Mouse (Mus musculus) layer of hippocampus, adult 2 months (tissue): ENCODE measurements around the gene Hdhd3. TPM values are rescaled to one million over a fixed set of nuclear protein-coding genes. Genes with fewer than 3 reads are reported as not detected.
"Not testable (repeated sequence)": the region's sequence is repeated elsewhere in the genome, so short reads cannot be mapped to it uniquely, and the experiment has no call there.

Experiments used
- DNase-seq, 2 experiments: peaks; one replicate each; pipeline ENCODE4 v3.0.0; 2022; ENCODE audit warnings: low spot score in 2 of 2
- H3K27ac ChIP-seq: fragments of 200-600 bp; 2 replicates; pipeline ENCODE4 v1.8.1; 2022
- H3K4me3 ChIP-seq: fragments of 200-600 bp; 2 replicates; pipeline ENCODE4 v1.8.1; 2022; ENCODE audit warnings: mild to moderate bottlenecking
- CTCF ChIP-seq: fragments of 200-600 bp; conservative IDR thresholded peaks from 2 replicates; pipeline ENCODE4 v1.8.1; 2022; ENCODE audit warnings: antibody characterized with exemption, mild to moderate bottlenecking, moderate library complexity
- total RNA-seq, 2 experiments: library from RNA; stranded (reverse); gene quantifications; 2 replicates each; pipeline ENCODE4 v1.2.3; 2021

The Hdhd3 gene
- total RNA-seq, 2 experiments from 2014 or later = 7.9 to 11.1 TPM

DNA sequence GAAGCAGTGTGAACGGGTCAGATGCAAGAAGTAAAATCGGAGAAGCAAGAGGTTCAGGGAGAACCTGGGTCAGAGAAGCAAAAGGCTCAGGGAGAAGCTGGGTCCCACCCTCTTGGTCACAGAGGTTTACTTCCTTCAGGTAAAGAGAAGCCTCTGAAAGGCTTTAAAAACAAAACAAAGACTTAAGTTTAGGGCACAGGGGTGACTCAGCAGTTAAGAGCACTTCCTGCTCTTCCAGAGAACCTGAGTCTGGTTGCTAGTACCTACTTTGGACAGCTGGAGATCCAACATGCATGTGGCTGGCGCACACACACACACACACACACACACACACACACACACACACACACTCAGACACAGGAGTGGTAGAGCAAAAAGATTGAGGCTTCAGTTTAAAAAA lies 18.3 kb downstream of the Hdhd3 start:
- H3K4me3 ChIP-seq = no peak overlapping the region
- TF ChIP-seq CTCF = no peak
- no peak overlapping the region for H3K27ac ChIP-seq
- DNase-seq = no peak

DNA sequence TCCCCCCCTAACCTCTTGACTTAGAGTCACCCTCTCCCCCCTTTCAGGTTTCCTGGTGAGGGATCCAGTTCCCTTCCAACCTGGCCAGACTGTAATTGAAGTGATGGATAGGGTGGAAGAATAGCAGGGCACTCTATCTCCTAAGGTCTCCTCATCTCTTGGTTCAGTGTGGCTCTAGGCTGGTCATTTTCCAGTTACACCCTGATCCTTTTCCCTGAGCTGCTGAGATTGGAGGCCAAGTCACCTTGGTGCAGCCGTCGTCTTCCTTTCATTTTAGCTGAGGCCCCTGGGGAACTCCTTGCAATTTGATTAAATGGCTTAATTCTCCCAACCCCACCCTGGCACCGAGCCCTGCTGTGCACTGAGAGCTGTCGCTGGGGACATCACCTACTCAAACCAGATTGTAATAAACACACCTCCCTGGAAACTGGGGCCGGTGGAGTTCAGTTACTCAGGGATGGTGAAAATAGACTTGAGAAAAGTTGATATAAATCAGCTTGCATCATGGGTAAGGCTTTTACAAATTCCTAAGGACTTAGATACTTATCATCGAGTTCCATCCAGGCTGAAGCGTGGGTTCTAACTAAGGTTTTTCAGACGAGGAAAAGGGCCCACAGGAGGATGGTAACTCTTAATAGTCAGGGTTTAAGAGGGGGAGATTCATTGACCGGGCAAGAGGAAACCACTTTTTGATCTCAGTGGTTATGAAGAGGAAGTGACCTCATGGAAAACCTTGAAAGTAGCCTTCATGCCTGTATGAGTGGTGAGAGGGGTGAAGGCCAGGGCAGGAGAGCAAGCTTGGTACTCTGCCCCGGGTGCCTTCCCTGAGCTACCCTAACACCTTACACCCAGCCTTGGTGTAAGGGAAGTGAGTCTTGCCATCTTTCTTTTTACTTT lies 22.3 kb downstream of the Hdhd3 start:
- Histone ChIP-seq H3K4me3 (no peak overlapping the region), H3K27ac (no peak overlapping the region)
- DNase-seq = no peak
- no peak for TF ChIP-seq CTCF

DNA sequence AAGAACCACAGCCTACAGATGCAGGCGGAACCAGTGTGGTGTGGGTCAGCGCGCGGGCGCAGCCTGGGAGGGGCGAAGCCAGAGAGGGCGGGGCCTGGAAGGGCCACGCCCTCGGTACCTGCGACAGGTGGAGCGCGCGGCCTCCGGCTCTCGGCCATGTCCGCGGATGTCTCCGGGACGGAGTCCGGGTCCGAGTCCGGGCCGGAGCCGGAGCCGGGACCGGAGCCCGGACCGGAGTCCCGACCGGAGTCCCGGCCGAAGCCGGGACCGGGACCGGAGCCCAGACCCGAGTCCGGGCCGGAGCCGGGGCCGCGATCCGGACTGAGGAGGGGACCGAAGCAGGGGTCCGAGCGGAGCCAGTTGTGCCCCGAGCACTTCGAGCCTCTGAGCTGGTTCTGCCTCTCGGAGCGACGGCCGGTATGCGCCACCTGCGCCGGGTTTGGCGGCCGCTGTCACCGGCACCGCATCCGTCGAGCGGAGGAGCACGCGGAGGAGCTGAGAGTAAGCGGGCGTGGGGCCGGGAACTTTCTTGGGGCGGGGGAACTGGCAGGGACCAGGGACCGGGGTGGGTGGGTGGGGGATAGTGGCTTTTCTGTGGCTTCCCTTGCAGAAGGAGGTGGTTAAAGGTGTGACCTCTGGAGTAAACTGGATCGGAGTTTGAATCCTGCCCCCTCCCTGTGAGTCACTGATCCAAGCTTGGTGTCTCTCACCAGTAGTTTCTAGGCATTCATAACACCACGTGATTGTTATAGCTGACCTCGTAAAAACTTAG lies 23.1 kb downstream of the Hdhd3 start, which contains the start of gene Bspry:
Gene Bspry, plus strand, starts transcription at position 117 of the 772 bp plus-strand sequence.
- no peak for TF ChIP-seq CTCF
- Histone ChIP-seq H3K27ac (no peak within 1 kb of the TSS), H3K4me3 (peak within 1 kb of the TSS; percentile 55)
- DNase-seq = no peak

DNA sequence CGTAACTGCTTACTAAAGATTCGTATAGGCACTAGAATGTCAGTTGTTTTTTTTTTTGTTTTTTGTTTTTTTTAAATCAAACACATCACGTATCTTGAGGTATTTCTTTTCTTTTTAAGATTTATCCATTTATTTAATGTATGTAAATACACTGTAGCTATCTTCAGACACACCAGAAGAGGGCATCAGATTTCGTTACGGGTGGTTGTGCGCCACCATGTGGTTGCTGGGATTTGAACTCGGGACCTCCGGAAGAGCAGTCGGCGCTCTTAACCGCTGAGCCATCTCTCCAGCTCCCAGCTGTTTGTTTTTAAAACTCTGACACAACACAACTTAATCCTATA lies 23.7 kb downstream of the Hdhd3 start:
- TF ChIP-seq CTCF = peak; percentile 74
- DNase-seq = not testable (repeated sequence)

DNA sequence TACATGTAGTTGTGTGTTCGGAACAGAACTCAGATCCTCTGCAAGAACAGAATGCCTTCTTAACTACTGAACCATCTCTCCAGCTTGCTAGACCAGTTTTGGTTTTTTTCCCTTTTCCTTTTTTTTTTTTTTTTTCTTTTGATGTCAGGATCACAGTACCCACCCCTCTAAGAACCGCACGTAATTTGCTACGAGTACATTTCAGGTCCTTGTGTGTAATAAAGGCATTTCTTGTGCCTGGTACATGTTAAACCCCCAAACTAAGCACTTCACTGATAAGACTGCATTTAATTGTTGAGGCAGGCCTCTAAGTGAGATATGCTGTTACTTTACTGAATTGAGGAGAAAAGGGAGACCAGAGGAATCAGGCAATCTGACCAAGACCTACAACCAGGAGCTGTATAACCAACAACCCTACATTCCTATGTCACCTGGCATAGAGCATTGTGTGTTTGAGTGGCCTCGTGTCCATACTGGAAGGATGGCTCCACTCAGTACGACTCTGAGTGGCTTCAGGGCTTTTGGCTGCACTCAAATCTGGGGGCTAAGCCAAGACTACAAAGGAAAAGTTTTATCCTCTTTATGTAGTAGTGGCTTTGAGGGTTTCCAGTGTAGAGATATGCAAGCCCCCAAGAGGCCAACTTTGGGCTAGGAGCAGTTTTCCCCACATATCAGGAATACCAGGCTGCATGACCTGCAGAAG lies 25.6 kb downstream of the Hdhd3 start:
- TF ChIP-seq CTCF = no peak
- Histone ChIP-seq H3K27ac (no peak overlapping the region), H3K4me3 (no peak overlapping the region)
- DNase-seq = no peak

More for the DNA sequence above, 23.7 kb downstream of the Hdhd3 start:
- peak overlapping the region; percentile 55 for H3K4me3 ChIP-seq
- H3K27ac ChIP-seq = not testable (repeated sequence)

DNA sequence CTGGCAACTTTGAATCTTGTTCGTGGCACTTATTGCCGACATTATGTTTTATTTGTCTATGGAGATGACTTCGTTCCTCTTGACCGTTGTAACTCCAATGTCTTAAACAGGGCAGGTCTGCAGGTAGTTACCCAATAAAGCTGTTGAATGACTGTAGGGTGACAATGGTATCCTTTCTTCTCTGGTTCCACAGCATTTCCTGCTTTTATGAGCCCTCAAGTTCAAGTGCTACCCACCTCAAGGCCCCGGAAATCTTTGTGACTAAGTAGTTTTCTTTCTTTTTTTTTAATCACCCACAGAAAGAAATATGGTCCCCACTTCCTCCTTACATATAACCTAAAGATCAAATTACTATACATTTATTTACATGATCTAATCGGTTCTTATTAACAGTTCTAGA lies 27.5 kb downstream of the Hdhd3 start:
- no peak for DNase-seq
- no peak overlapping the region for H3K4me3 ChIP-seq
- H3K27ac ChIP-seq = no peak overlapping the region
- TF ChIP-seq CTCF = no peak

DNA sequence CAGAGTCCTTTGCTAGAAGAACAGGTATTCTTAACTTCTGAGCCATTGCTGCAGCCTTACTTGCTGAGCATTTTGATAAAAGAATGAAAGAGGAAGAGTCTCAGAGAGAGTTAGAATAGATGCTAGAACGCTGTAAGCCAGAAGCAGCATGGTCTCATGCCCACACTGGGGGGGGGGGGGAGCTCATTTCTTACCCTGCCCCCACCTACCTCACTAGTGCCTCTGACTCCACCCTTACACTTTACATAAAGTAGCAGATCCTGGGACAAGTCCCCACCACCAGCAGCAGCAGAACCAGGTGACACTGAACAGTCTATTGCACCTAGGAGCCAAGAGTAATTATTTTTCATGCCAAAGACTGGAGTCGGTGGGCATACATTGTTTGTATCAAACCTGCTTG lies 28.1 kb downstream of the Hdhd3 start:
- no peak for DNase-seq
- no peak for TF ChIP-seq CTCF

DNA sequence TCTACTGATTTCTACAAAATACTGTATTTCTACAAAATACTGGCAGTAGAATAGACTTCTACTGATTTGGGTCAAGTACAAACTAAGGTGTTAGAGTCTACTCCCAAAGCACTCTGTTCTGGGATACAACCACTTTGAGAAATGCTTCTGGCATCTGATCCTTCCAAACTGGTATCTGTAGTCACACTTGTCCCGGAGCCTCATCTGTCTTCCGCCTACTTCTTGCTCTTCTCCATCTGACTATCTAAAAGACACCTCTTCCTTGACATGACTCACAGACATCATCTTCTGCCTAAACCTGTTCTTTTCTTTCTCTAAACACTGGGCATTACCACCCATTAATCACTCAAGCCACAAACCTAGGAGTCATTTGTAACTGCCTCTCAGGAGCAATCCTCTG lies 31.2 kb downstream of the Hdhd3 start:
- Histone ChIP-seq H3K27ac (no peak overlapping the region), H3K4me3 (no peak overlapping the region)
- no peak for TF ChIP-seq CTCF
- no peak for DNase-seq

More for the DNA sequence above, 28.1 kb downstream of the Hdhd3 start:
- Histone ChIP-seq H3K27ac (no peak overlapping the region), H3K4me3 (no peak overlapping the region)

DNA sequence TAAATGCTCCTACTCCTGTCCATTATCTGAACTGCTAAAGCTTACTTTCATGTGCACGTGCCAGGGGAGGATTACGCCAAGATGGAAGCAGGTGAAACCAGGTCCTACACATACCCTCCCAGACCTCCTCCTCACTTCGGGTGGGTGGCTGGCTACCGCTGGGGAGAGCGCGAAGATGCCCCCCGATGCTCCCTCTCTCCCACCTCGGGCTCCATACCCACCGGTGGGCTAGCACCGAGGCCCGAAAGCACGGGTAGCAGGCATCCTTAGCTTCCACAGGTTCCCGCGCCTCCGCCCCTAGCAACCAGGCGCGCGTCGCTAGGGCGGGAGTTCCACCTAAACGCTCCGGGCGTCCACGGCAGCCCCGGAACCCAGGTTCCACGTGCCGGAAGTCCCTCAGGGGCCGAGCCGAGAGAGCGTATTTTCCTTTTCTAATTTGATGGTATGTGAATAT lies 32.6 kb downstream of the Hdhd3 start, which contains the start of gene Wdr31:
Gene Wdr31, minus strand, starts transcription at position 299 of the 454 bp plus-strand sequence.
- peak within 1 kb of the TSS; percentile 78 for H3K27ac ChIP-seq
- DNase-seq = peak; percentile 67 to 90
- TF ChIP-seq CTCF = no peak
- H3K4me3 ChIP-seq = peak within 1 kb of the TSS; percentile 73

DNA sequence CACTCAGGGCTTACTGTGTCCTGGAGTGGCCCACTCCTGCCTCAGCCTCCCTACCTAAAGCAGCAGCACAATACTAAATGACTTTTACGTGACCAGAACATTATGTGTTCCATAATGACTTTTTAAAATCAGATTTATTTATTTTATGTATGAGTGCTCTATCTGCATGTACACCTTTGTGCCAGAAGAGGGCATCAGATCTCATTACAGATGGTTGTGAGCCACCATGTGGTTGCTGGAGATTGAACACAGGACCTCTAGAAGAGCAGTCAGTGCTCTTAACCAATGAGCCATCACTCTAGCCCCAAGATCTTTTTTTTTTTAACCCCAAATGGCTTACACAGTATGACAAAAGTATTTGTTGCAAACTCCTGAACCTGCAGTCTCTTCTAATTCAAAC lies 35.1 kb downstream of the Hdhd3 start:
- DNase-seq = no peak
- no peak overlapping the region for H3K4me3 ChIP-seq
- no peak overlapping the region for H3K27ac ChIP-seq
- peak; percentile 63 for TF ChIP-seq CTCF

DNA sequence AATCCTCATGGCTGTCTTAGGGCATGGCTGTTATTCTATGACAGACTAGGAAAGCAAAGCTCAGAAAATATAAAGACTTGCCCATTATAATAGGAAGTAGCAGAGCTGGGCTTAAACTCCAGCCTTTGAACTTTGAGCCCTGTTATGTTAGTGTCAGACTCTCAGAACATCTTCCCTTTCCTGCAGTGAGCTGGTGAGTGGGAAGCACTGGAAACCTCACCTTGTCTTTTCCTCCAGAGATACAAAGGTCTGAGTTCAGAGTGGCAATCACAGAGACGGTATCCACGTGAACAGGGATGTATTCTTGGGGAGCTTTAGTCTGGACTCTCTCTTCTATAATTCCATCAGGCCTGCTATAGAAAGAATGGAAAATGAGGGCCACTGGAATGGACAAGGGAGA lies 40.1 kb downstream of the Hdhd3 start:
- no peak for DNase-seq
- no peak for TF ChIP-seq CTCF
- Histone ChIP-seq H3K27ac (no peak overlapping the region), H3K4me3 (no peak overlapping the region)

DNA sequence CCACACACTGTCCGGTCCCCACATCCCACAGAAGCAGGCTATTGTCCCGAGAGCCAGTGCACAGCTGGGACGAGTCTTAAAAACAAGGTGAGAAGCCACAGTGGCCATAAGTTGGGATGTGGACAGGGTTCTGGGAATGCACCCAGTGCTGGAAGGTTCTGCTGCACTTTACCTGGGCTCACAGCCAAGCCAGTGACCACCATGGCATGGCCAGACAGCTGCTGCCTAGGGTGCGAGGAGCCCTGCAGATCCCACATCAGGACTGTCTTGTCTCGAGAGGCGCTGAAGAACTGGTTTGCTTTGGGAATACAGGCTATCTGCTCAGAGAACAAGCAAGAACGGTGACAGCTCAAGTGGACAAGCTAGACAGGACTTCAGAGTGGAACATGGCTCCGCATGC lies 42.9 kb downstream of the Hdhd3 start:
- no peak for TF ChIP-seq CTCF
- no peak for DNase-seq
- H3K4me3 ChIP-seq = no peak overlapping the region
- no peak overlapping the region for H3K27ac ChIP-seq

DNA sequence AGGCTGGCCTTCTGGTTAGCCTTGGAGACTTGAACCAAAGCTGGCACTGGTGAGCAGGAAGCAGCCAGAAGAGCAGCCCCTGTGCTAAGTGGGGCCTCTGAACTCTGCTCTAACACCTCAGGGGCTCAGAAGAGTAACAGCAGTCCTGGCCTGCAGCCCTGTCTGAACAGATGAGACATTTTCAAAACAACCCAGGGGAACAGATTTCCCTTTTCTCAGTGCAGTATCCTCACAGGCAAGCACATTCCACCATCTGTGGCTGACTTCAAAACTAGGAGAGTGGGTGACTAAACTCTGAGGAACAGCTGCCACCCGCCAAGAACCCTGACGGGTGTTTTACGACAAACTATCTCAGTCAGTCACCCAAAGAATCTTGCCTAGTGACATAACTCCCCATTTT lies 44.2 kb downstream of the Hdhd3 start:
- H3K4me3 ChIP-seq = no peak overlapping the region
- DNase-seq = peak; percentile 63 to 80
- peak overlapping the region; percentile 52; the same call in 1 of the 2 replicates for H3K27ac ChIP-seq
- TF ChIP-seq CTCF = no peak
